Mouse (Mus musculus) stomach, embryonic 16.5 days (tissue): Measurements from ENCODE around the gene Ankrd11. TPM values are rescaled to one million over a fixed set of nuclear protein-coding genes. Genes with fewer than 3 reads are reported as not detected.

ENCODE experiments used
- ATAC-seq: fragments of 200-750 bp; cut with Nextera tagmentation; 2 replicates; pipeline ENCODE4 v1.8.0; 2017; ENCODE audit warnings: moderate number of reproducible peaks, moderate TSS enrichment; ENCODE audit not compliant: insufficient read depth, low FRiP score
- H3K27ac ChIP-seq: fragments of 300-500 bp; sonication (generic); 2 replicates; pipeline ENCODE4 v1.5.1; 2014; ENCODE audit warnings: low read length
- H3K27me3 ChIP-seq: fragments of 300-500 bp; sonication (generic); 2 replicates; pipeline ENCODE4 v1.6.1; 2014; ENCODE audit warnings: low read length, control low read depth, mixed read lengths; ENCODE audit not compliant: control insufficient read depth, insufficient read depth
- H3K36me3 ChIP-seq: fragments of 300-500 bp; sonication (generic); 2 replicates; pipeline ENCODE4 v1.6.1; 2014; ENCODE audit warnings: low read length; ENCODE audit not compliant: control insufficient read depth, insufficient read depth
- H3K4me1 ChIP-seq: fragments of 300-500 bp; sonication (generic); 2 replicates; pipeline ENCODE4 v1.6.1; 2014; ENCODE audit warnings: low read length, control low read depth, mixed read lengths; ENCODE audit not compliant: control insufficient read depth, insufficient read depth
- H3K4me2 ChIP-seq: fragments of 300-500 bp; sonication (generic); 2 replicates; pipeline ENCODE4 v1.6.1; 2014; ENCODE audit warnings: low read depth, low read length, mixed read lengths
- H3K4me3 ChIP-seq: fragments of 300-500 bp; sonication (generic); replicated peaks from 2 replicates; pipeline ENCODE4 v1.5.1; 2014; ENCODE audit warnings: mild to moderate bottlenecking, low read length
- H3K9ac ChIP-seq: fragments of 300-500 bp; sonication (generic); 2 replicates; pipeline ENCODE4 v1.6.1; 2014; ENCODE audit warnings: low read length
- H3K9me3 ChIP-seq: fragments of 300-500 bp; sonication (generic); replicated peaks from 2 replicates; pipeline ENCODE4 v1.6.1; 2016; ENCODE audit warnings: low read length, control low read depth; ENCODE audit not compliant: control insufficient read depth
- WGBS: fragments of 180-500 bp; shearing (Covaris S2); extraction: QIAGEN DNeasy Blood & Tissue Kit; methylation state at CpG from one replicate; pipeline ENCODE4 v1.1.7; 2014; 5-methylcytosine and 5-hydroxymethylcytosine counted together
- polyA plus RNA-seq: library from polyadenylated mRNA; unstranded; fragments of >200 nt; fragmentation: Nextera tagmentation; extraction: Ambion mirVana; gene quantifications from 2 replicates; pipeline ENCODE4 v1.2.1, GENCODE M21; 2015

Ankrd11 gene
- polyA plus RNA-seq, 1 experiment from 2014 or later, result 24.6 TPM

- Histone ChIP-seq H3K4me3 (no peak overlapping the region), H3K9ac (no peak overlapping the region), H3K4me2 (no peak overlapping the region), H3K27me3 (no peaks in the 10 kb centered on the region), H3K36me3 (no peaks in the 10 kb centered on the region), H3K27ac (no peak overlapping the region), H3K9me3 (no peaks in the 10 kb centered on the region), H3K4me1 (0 out of 2 replicates have a peak, but pooled peaks cover 5% of the 10 kb centered on the region)
- WGBS, result 64% methylated on average over 5 of the region's 5 CpGs
- ATAC-seq, result no peak
Observed at GRCm38 (mm10) chr8:122875186-122875585, 166.9 kb downstream of the Ankrd11 start.

- Histone ChIP-seq H3K27ac (no peak overlapping the region), H3K4me2 (no peak overlapping the region), H3K4me1 (0 out of 2 replicates have a peak, but pooled peaks cover 5% of the 10 kb centered on the region), H3K9me3 (no peaks in the 10 kb centered on the region), H3K36me3 (no peaks in the 10 kb centered on the region), H3K27me3 (no peaks in the 10 kb centered on the region), H3K9ac (no peak overlapping the region), H3K4me3 (no peak overlapping the region)
- no peak for ATAC-seq
- 39% methylated on average over 6 of the region's 6 CpGs for WGBS
Observed at GRCm38 (mm10) chr8:122873171-122873570, 168.9 kb downstream of the Ankrd11 start.

- Histone ChIP-seq H3K27me3 (no peaks in the 10 kb centered on the region), H3K4me2 (peak overlapping the region; percentile 4; the same call in 1 of the 2 replicates), H3K4me1 (0 out of 2 replicates have a peak, but pooled peaks cover 5% of the 10 kb centered on the region), H3K27ac (no peak overlapping the region), H3K36me3 (no peaks in the 10 kb centered on the region), H3K9ac (no peak overlapping the region), H3K4me3 (no peak overlapping the region), H3K9me3 (no peaks in the 10 kb centered on the region)
- WGBS, result 68% methylated on average over 9 of the region's 9 CpGs
- ATAC-seq, result no peak
Observed at GRCm38 (mm10) chr8:122871663-122872062, 170.4 kb downstream of the Ankrd11 start.

- peak overlapping the region; percentile 19 for H3K4me3 ChIP-seq
- H3K36me3 ChIP-seq, result no peaks in the 10 kb centered on the region
- 17% methylated on average over 31 of the region's 31 CpGs for WGBS
- H3K27me3 ChIP-seq, result no peaks in the 10 kb centered on the region
- H3K4me2 ChIP-seq, result peak overlapping the region; percentile 48
- H3K9me3 ChIP-seq, result no peaks in the 10 kb centered on the region; the same call in 1 of the 2 replicates
- H3K4me1 ChIP-seq, result 0 out of 2 replicates have a peak, but pooled peaks cover 5% of the 10 kb centered on the region
- H3K27ac ChIP-seq, result no peak overlapping the region
- ATAC-seq, result peak; percentile 25; the same call in 1 of the 2 replicates
- H3K9ac ChIP-seq, result peak overlapping the region; percentile 47
Observed at GRCm38 (mm10) chr8:122870377-122870863, 171.7 kb downstream of the Ankrd11 start.

GRCm38 (mm10) chr8:122867982-122868381 lies 174.1 kb downstream of the Ankrd11 start:
- Histone ChIP-seq H3K4me2 (no peak overlapping the region), H3K27ac (no peak overlapping the region), H3K27me3 (no peaks in the 10 kb centered on the region), H3K36me3 (no peaks in the 10 kb centered on the region), H3K9ac (no peak overlapping the region), H3K4me1 (0 out of 2 replicates have a peak, but pooled peaks cover 5% of the 10 kb centered on the region), H3K4me3 (no peak overlapping the region), H3K9me3 (peaks cover 2% of the 10 kb centered on the region; the same call in 1 of the 2 replicates)
- WGBS, result 83% methylated on average over 6 of the region's 6 CpGs
- ATAC-seq, result no peak

- Histone ChIP-seq H3K27me3 (no peaks in the 10 kb centered on the region), H3K9ac (no peak overlapping the region), H3K4me1 (0 out of 2 replicates have a peak, but pooled peaks cover 5% of the 10 kb centered on the region), H3K4me3 (no peak overlapping the region), H3K9me3 (peaks cover 2% of the 10 kb centered on the region; the same call in 1 of the 2 replicates), H3K4me2 (no peak overlapping the region), H3K36me3 (no peaks in the 10 kb centered on the region), H3K27ac (no peak overlapping the region)
- ATAC-seq, result no peak
- WGBS, result 77% methylated on average over 8 of the region's 8 CpGs
Observed at GRCm38 (mm10) chr8:122866231-122866630, 175.8 kb downstream of the Ankrd11 start.

GRCm38 (mm10) chr8:122865441-122865840 lies 176.6 kb downstream of the Ankrd11 start:
- Histone ChIP-seq H3K4me1 (0 out of 2 replicates have a peak, but pooled peaks cover 2% of the 10 kb centered on the region), H3K9me3 (peaks cover 2% of the 10 kb centered on the region; the same call in 1 of the 2 replicates), H3K9ac (no peak overlapping the region), H3K4me2 (peak overlapping the region; percentile 33; the same call in 1 of the 2 replicates), H3K36me3 (no peaks in the 10 kb centered on the region), H3K4me3 (no peak overlapping the region), H3K27me3 (no peaks in the 10 kb centered on the region), H3K27ac (no peak overlapping the region)
- ATAC-seq, result no peak
- 59% methylated on average over 10 of the region's 10 CpGs for WGBS

- Histone ChIP-seq H3K9ac (no peak overlapping the region), H3K4me3 (peak overlapping the region; percentile 8; the same call in 1 of the 2 replicates), H3K36me3 (no peaks in the 10 kb centered on the region), H3K9me3 (peaks cover 2% of the 10 kb centered on the region; the same call in 1 of the 2 replicates), H3K4me2 (peak overlapping the region; percentile 33), H3K27ac (no peak overlapping the region), H3K27me3 (no peaks in the 10 kb centered on the region), H3K4me1 (no peaks in the 10 kb centered on the region)
- 57% methylated on average over 26 of the region's 26 CpGs for WGBS
- ATAC-seq, result no peak
Observed at GRCm38 (mm10) chr8:122864719-122865129, 177.4 kb downstream of the Ankrd11 start.

GRCm38 (mm10) chr8:122859843-122860242 lies 182.2 kb downstream of the Ankrd11 start:
- no peak for ATAC-seq
- Histone ChIP-seq H3K4me1 (no peaks in the 10 kb centered on the region), H3K27me3 (no peaks in the 10 kb centered on the region), H3K4me2 (no peak overlapping the region), H3K9ac (no peak overlapping the region), H3K4me3 (no peak overlapping the region), H3K9me3 (0 out of 2 replicates have a peak, but pooled peaks cover 2% of the 10 kb centered on the region), H3K36me3 (no peaks in the 10 kb centered on the region), H3K27ac (no peak overlapping the region)
- 53% methylated on average over 13 of the region's 13 CpGs for WGBS
